ENCODE assay signal across 8 mouse cellular contexts in genomic region chr19:5770925-5771860, GRCm38 (mm10). TPM values are rescaled to one million over a fixed set of nuclear protein-coding genes. Genes with fewer than 3 reads are reported as not detected.
A peak's percentile ranks its signal among the peaks of the same experiment; 100 is the strongest.
DNase-seq lines count a peak whose midpoint lies in the region; ATAC-seq and TF ChIP-seq lines count a peak whose summit lies in the region.

Gene Scyl1 (minus strand): TSS chr19:5771419.

- H3K4me3 ChIP-seq in forebrain, embryonic 12.5 days (replicated peaks) = peak within 1 kb of the TSS; percentile 93
- peak within 1 kb of the TSS; percentile 84 for H3K4me3 ChIP-seq in heart, embryonic 16.5 days (ENCODE audit: low read length)
- H3K4me3 ChIP-seq in liver, embryonic 14.5 days (ENCODE audit: insufficient read depth in 1 of 2, low read depth in 2 of 2, low read length in 2 of 2) = peak within 1 kb of the TSS; percentile 68 to 71
- H3K4me3 ChIP-seq in stomach, embryonic 15.5 days (replicated peaks) = peak within 1 kb of the TSS; percentile 81

- DNase-seq in CD8-positive naive resting alpha-beta T cell, adult 2 months (ENCODE audit: low read depth in 2 of 2, low spot score in 2 of 2) = peak; percentile 84 to 95
- DNase-seq in c-Kit-positive CD71-positive TER-119-positive erythroid progenitor cells, embryonic 14.5 days (ENCODE audit: low spot score) = peak; percentile 86
- peak; percentile 95 to 97 for DNase-seq in kidney, postnatal 36 days
- peak; percentile 69 to 79 (median 72) for DNase-seq in liver, embryonic 14.5 days (ENCODE audit: low read depth in 3 of 3, low spot score in 3 of 3)
- peak; percentile 98 for DNase-seq in neural tube, embryonic 10.5 days (ENCODE audit: extremely low spot score, low spot score)

- peak within 1 kb of the TSS; percentile 87 for H3K4me2 ChIP-seq in forebrain, embryonic 12.5 days
- peak within 1 kb of the TSS; percentile 81 for H3K4me2 ChIP-seq in heart, embryonic 16.5 days (ENCODE audit: low read depth, low read length)
- peak within 1 kb of the TSS; percentile 87 for H3K4me2 ChIP-seq in liver, embryonic 14.5 days (ENCODE audit: low read depth)
- H3K4me2 ChIP-seq in stomach, embryonic 15.5 days = peak within 1 kb of the TSS; percentile 75

- TF ChIP-seq CTCF in liver, embryonic 14.5 days (IDR thresholded peaks at IDR 0.05; ENCODE audit: low read depth) = no peak

- peaks cover 18% of the 10 kb centered on the region for H3K4me1 ChIP-seq in forebrain, embryonic 12.5 days
- H3K4me1 ChIP-seq in heart, embryonic 16.5 days (ENCODE audit: control insufficient read depth, insufficient read depth, low read length) = peaks cover 13% of the 10 kb centered on the region
- H3K4me1 ChIP-seq in liver, embryonic 14.5 days (replicated peaks; ENCODE audit: control insufficient read depth in 2 of 2, insufficient read depth in 2 of 2, low read length in 1 of 2) = peaks cover 7 to 10% of the 10 kb centered on the region in 2 experiments
- peaks cover 15% of the 10 kb centered on the region for H3K4me1 ChIP-seq in stomach, embryonic 15.5 days

- ATAC-seq in forebrain, embryonic 12.5 days (ENCODE audit: low FRiP score) = peak; percentile 98
- ATAC-seq in heart, embryonic 16.5 days (replicated peaks; ENCODE audit: extremely low read depth, insufficient read depth, low FRiP score) = peak; percentile 99
- peak; percentile 95 for ATAC-seq in liver, embryonic 14.5 days (ENCODE audit: insufficient read depth)
- ATAC-seq in stomach, embryonic 15.5 days (ENCODE audit: insufficient read depth, low FRiP score, low read depth) = peak; percentile 94

- H3K36me3 ChIP-seq in forebrain, embryonic 12.5 days (replicated peaks) = peaks cover 37% of the 10 kb centered on the region
- H3K36me3 ChIP-seq in heart, embryonic 16.5 days (ENCODE audit: control insufficient read depth, insufficient read depth) = peaks cover 26% of the 10 kb centered on the region
- no peaks in the 10 kb centered on the region; the same call in 1 of the 2 replicates for H3K36me3 ChIP-seq in liver, embryonic 14.5 days (replicated peaks; ENCODE audit: control insufficient read depth, insufficient read depth, low read depth)
- H3K36me3 ChIP-seq in stomach, embryonic 15.5 days = peaks cover 8% of the 10 kb centered on the region

- H3K9ac ChIP-seq in forebrain, embryonic 12.5 days = peak within 1 kb of the TSS; percentile 94
- peak within 1 kb of the TSS; percentile 93 for H3K9ac ChIP-seq in heart, embryonic 16.5 days (ENCODE audit: low read length)
- H3K9ac ChIP-seq in liver, embryonic 14.5 days (replicated peaks) = peak within 1 kb of the TSS; percentile 70
- peak within 1 kb of the TSS; percentile 95 for H3K9ac ChIP-seq in stomach, embryonic 15.5 days

- no peaks in the 10 kb centered on the region for H3K27me3 ChIP-seq in forebrain, embryonic 12.5 days
- H3K27me3 ChIP-seq in heart, embryonic 16.5 days (ENCODE audit: control insufficient read depth, insufficient read depth, low read length) = no peaks in the 10 kb centered on the region
- no peaks in the 10 kb centered on the region for H3K27me3 ChIP-seq in liver, embryonic 14.5 days (ENCODE audit: control insufficient read depth, insufficient read depth, low read length)
- H3K27me3 ChIP-seq in stomach, embryonic 15.5 days (replicated peaks) = no peaks in the 10 kb centered on the region

- H3K27ac ChIP-seq in forebrain, embryonic 12.5 days = peak within 1 kb of the TSS; percentile 74
- peak within 1 kb of the TSS; percentile 91 for H3K27ac ChIP-seq in heart, embryonic 16.5 days (ENCODE audit: low read length)
- peak within 1 kb of the TSS; percentile 5 for H3K27ac ChIP-seq in liver, embryonic 14.5 days
- H3K27ac ChIP-seq in stomach, embryonic 15.5 days = peak within 1 kb of the TSS; percentile 87

- no peak for TF ChIP-seq EP300 in liver, embryonic 14.5 days (IDR thresholded peaks at IDR 0.05; ENCODE audit: low read depth)

- no peaks in the 10 kb centered on the region for H3K9me3 ChIP-seq in forebrain, embryonic 12.5 days
- H3K9me3 ChIP-seq in heart, embryonic 16.5 days (replicated peaks; ENCODE audit: control insufficient read depth, low read length) = no peaks in the 10 kb centered on the region
- no peaks in the 10 kb centered on the region for H3K9me3 ChIP-seq in liver, embryonic 14.5 days (ENCODE audit: control insufficient read depth, low read length)
- no peaks in the 10 kb centered on the region for H3K9me3 ChIP-seq in stomach, embryonic 15.5 days

- WGBS in forebrain, embryonic 12.5 days = under 1% methylated on average over 64 of the region's 64 CpGs
- under 1% methylated on average over 64 of the region's 64 CpGs for WGBS in heart, embryonic 16.5 days
- under 1% methylated on average over 64 of the region's 64 CpGs for WGBS in liver, embryonic 14.5 days (ENCODE audit: insufficient replicate concordance)
- WGBS in stomach, embryonic 15.5 days = under 1% methylated on average over 64 of the region's 64 CpGs

RNA-seq across cellular contexts. Expression of gene Scyl1, which starts in this region (rescaled TPM):
- polyA plus RNA-seq in forebrain, embryonic 12.5 days (2016; fragmentation: Nextera tagmentation; extraction: Ambion mirVana) = 63.4 and 65.3 TPM in 2 replicates
- 62.1 and 66.6 TPM in 2 replicates for polyA plus RNA-seq in heart, embryonic 16.5 days (2015; fragmentation: Nextera tagmentation; extraction: Ambion mirVana)
- 21.1 and 27.1 TPM in 2 replicates for polyA plus RNA-seq in liver, embryonic 14.5 days (2012; rRNA removed)
- polyA plus RNA-seq in liver, embryonic 14.5 days (2014; fragmentation: Nextera tagmentation; extraction: Ambion mirVana) = 15.8 and 18.6 TPM in 2 replicates
- polyA plus RNA-seq in stomach, embryonic 15.5 days (2015; fragmentation: Nextera tagmentation; extraction: Ambion mirVana) = 63.6 and 68.9 TPM in 2 replicates

Comparison
In these comparisons a context has a peak if more than half of its experiments do, and no peak if none do; other contexts are left out.
1. Peak in every context shown above with its lines: DNase-seq, ATAC-seq, H3K4me3 ChIP-seq and H3K27ac ChIP-seq.
2. H3K27ac ChIP-seq: peak in every context shown above with its lines; median percentile 91 in heart, embryonic 16.5 days; 87 in stomach, embryonic 15.5 days; 74 in forebrain, embryonic 12.5 days; 5 in liver, embryonic 14.5 days.